Mouse (Mus musculus) cerebellum, adult (tissue): Measurements from ENCODE around the gene Txndc17.
"Not testable (repeated sequence)": the region's sequence is repeated elsewhere in the genome, so short reads cannot be mapped to it uniquely, and the experiment has no call there.

Experiments
- ATAC-seq: cut with Nextera tagmentation; 2 replicates; pipeline ENCODE4 v1.9.2; 2017; ENCODE audit warnings: mild to moderate bottlenecking, moderate library complexity, mixed read lengths; ENCODE audit not compliant: insufficient number of reproducible peaks, low FRiP score, low TSS enrichment

Txndc17 gene

GRCm38 (mm10) chr11:72207204-72207833 lies at the start of gene Txndc17, which contains the start of gene 4933427D14Rik:
Gene Txndc17 (plus strand): TSS chr11:72207547.
Gene 4933427D14Rik (minus strand): TSS chr11:72207459.
- peak; percentile 71 for ATAC-seq

GRCm38 (mm10) chr11:72163198-72163597 lies 44.1 kb upstream of the Txndc17 start:
- no peak for ATAC-seq

DNA sequence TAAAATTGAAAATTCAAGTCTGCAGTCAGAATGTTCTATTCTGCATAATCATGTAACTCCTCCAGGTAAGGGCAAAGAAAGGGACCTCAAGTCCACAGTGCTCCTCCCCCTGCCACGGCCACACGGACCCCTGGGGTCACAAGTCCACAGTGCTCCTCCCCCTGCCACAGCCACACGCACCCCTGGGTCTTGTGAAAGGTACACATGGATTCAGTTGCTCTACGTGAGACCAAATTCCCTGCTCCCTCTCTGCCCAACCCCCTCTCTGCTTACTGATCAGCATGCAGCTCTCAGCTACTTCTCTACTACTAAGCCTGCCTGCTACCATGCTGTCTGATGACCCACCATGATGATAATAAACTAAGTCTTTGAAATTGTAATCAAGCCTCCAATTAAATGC lies 37.5 kb upstream of the Txndc17 start:
- ATAC-seq: no peak

- not testable (repeated sequence) for ATAC-seq
Measured at GRCm38 (mm10) chr11:72171906-72172305, 35.4 kb upstream of the Txndc17 start.

GRCm38 (mm10) chr11:72173506-72173905 lies 33.8 kb upstream of the Txndc17 start:
- no peak for ATAC-seq

- ATAC-seq: no peak
Measured at GRCm38 (mm10) chr11:72174721-72175120, 32.6 kb upstream of the Txndc17 start.

GRCm38 (mm10) chr11:72175966-72176365 lies 31.4 kb upstream of the Txndc17 start:
- ATAC-seq: no peak

- no peak for ATAC-seq
Measured at GRCm38 (mm10) chr11:72176553-72176952, 30.8 kb upstream of the Txndc17 start.

- ATAC-seq: no peak
Measured at GRCm38 (mm10) chr11:72180556-72180955, 26.8 kb upstream of the Txndc17 start.

GRCm38 (mm10) chr11:72181136-72181535 lies 26.2 kb upstream of the Txndc17 start:
- ATAC-seq: no peak

DNA sequence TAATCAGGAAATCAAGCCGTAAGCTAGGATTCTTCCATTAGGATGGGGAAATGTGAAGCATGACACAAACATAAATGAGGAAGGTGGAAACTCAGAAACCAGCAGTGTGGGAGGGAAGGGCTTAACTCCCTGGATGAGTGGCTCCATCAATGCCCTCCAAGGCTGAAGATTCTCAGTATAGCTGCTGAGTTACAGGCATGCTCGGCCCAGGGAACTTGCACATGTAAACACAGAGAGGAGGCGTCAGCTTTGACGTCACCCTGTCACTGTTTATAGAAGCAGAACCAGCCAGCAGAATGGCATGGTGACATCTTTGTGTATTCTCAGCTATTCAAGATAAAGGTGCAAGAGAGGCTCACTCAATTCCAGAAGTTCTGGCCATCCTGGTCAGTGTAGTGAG lies 23.1 kb upstream of the Txndc17 start:
- no peak for ATAC-seq

DNA sequence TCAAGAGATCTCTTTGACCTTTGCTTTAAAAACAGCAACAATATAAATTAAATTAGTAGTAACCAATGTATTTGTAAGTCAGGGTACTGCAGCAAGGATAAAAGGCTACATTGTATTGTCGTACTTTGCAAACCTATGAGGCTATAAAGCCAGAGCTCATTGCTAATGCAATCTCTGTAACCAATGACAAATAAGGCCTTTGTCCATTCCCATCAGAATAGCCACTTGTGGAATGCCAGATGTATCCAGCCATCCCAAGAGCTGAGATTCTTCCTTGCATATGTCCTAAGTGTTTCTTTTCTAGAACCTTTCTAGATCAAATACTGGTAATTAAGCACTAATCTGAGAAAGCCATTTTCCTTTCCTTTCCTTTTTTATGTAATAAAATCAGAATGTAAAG lies 16.5 kb upstream of the Txndc17 start:
- ATAC-seq: no peak

DNA sequence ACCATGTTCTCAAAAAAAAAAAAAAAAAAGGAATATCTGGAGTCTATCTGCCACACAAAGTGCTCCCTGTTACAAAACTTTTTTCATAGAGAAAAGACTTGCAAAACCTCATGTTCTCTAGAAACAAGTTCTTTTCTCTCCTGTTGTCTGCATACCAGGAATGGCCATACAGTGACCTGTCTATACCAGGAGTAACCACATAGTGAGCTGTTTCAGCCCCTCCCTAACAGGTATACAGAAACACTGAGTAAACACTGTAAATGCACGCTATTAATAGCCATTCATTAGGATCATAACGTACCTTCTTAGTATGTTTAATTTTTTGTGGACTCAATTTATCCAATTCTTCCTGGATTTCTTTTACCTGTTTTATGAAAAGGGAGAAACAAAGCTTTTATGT lies 13.1 kb upstream of the Txndc17 start:
- no peak for ATAC-seq

DNA sequence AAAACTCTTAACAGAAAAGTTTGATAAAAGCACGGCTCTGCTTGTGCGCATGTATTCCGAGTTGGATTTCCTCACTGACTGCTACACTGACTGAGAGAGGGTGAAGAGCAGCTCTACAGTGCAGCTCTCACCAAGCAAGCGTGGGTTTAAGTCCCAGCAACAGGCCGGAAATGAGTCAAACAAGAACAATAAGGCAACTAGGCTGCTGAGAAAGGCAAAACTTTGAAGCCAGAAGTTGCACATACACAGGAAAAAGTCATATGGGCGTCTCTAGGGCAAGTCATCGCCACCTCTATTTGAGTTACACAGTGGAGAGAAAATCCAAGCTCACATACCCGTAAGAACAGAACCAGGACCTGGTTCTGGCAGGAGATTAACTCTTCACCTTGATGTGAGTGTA lies 10.8 kb upstream of the Txndc17 start:
- no peak for ATAC-seq

- ATAC-seq: no peak
Measured at GRCm38 (mm10) chr11:72203440-72203839, 3.9 kb upstream of the Txndc17 start.

GRCm38 (mm10) chr11:72205256-72205655 lies 2.1 kb upstream of the Txndc17 start:
- ATAC-seq: no peak

DNA sequence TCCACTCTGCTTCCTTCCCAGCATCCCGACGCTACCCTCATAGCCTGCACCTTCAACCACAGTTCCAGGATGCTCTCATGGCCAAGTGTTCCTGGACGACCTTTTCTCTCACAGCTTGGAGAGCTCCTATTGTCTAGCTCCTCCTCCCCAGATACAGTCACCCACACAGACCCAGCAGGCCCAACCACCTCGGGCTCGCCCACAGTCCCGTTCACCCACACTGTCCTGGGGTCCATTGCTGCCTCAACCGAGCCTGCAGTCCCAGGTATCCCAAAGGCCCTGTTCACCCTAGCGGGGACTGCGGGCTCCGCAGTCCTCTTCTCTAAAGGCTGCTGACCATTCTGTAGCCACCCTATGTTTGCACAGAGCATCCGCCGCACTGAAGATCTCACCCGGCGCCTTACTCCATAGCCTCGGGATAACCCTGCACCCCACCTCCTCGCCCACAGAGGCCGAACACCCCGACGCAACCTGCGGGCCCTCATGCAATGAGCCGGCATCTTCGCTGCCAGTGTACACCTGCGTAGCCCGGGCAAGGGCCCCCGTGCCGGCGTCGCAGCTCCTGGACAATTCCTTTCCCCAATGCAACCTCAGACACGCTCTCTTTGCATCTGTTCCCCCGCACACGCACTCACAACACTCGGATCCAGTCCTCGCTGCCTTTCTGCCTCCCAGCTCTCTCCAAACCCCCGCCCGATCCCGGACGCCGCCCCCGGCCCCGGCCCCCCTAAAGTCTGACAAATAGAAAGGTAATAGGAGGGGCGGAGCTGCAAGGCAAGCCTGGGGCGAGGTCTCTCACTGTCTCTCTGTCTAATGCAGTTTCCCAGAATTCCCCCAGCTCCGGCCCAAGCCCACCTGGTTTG lies 775 bp upstream of the Txndc17 start, which contains the start of gene Gm43951:
TSS of gene Gm43951 (minus strand) at position 500 of the 863 bp plus-strand sequence.
- ATAC-seq: peak; percentile 62

DNA sequence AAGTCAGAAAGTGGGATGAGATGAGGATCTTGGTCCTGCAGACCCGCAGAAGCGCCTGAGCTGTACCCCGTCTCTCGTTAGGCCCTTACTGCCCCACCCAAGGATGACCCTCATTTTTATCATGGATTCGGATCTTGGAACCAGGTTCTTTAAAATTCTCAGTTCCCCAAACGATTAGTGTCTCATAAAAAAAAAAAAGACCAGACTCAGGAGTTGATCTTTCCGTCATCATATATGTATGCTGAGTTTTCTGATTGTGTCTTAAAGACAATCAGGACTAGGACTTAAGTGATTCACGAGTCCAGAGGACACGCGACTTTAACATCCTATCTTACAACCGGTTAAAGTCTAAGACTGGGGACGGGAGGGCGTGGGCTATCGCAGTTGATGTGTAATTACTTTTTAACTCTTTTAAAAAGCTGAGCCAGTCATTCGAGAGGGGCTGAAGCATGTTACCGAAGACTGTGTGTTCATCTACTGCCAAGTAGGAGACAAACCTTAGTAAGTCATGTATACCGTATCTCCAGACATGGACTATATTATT lies 559 bp downstream of the Txndc17 start:
- ATAC-seq: no peak

GRCm38 (mm10) chr11:72214591-72215409 lies 7.5 kb downstream of the Txndc17 start:
- peak; percentile 95 for ATAC-seq

- ATAC-seq: peak; percentile 76
Measured at GRCm38 (mm10) chr11:72215410-72215797, 8.1 kb downstream of the Txndc17 start, which contains the start of gene Med31. Gene Med31 (minus strand): TSS chr11:72215592.
